Mouse (Mus musculus): ENCODE measurements around the gene Cul4a.
A peak's percentile ranks its signal among the peaks of the same experiment; 100 is the strongest.

- TF ChIP-seq EP300 (IDR thresholded peaks at IDR 0.05; ENCODE audit: insufficient read depth, low read depth, low read length): peak; percentile 5; the same call in 1 of the 2 replicates
- TF ChIP-seq CTCF (IDR thresholded peaks at IDR 0.05): no peak
These were observed 732 bp upstream of the Cul4a start for GRCm38 (mm10) chr8:13104691-13105086.

All from heart, adult 2 months (tissue).